Mouse (Mus musculus): ENCODE measurements around the gene Rab26. TPM values are rescaled to one million over a fixed set of nuclear protein-coding genes. Genes with fewer than 3 reads are reported as not detected.

Rab26 gene
- polyA plus RNA-seq, 1 experiment from 2014 or later, result 4.3 TPM

GRCm38 (mm10) chr17:24561592-24561991 is 27.6 kb upstream of the Rab26 start:
- 90% methylated on average over 2 of the region's 2 CpGs for WGBS
- ATAC-seq (ENCODE audit: insufficient number of reproducible peaks, low FRiP score, low TSS enrichment, low read depth), result no peak

DNA sequence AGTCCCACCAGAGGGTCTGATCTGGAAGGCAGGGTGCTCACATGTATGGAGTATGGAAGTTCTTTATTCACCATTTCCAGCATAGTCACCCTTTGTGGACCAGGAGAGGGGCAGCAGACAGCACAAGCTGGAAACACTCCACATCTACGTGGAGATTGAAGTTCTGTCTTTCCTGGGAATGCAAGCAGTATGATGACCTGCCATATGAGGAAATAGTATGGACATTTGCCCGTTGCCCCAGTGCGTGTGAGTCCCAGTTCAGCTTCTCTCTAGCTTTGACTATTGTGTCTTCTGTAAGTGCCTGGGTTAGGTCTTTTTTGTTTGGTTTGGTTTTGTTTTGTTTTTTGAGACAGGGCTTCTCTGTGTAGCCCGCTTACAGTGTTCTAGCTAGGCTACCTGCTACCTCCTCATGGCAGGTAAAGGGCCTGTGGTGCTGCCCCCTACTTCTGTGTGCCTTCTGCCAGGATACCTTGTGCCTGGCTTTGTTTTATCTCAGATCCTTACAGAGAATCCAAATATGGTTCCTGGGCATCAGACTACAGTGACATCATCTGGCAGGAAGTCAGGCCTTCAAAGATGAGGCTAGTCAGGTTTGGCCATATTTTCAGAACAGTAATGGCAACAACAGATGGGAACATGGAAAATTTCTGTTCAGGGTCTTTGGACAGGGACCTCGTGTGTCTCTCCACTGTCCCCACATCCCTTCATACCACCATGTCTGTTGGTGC is 26.5 kb upstream of the Rab26 start:
- peaks cover 37% of the 10 kb centered on the region for H3K4me1 ChIP-seq
- H3K27ac ChIP-seq (replicated peaks), result no peak overlapping the region
- 85% methylated on average over 5 of the region's 5 CpGs for WGBS
- H3K9me3 ChIP-seq (replicated peaks), result no peaks in the 10 kb centered on the region
- no peak for ATAC-seq (ENCODE audit: insufficient number of reproducible peaks, low FRiP score, low TSS enrichment, low read depth)
- H3K36me3 ChIP-seq, result peaks cover 8% of the 10 kb centered on the region; the same call in 1 of the 2 replicates
- H3K4me3 ChIP-seq (replicated peaks), result no peak overlapping the region
- H3K9ac ChIP-seq, result no peak overlapping the region
- no peaks in the 10 kb centered on the region for H3K27me3 ChIP-seq
- no peak overlapping the region for H3K4me2 ChIP-seq (replicated peaks)

More at GRCm38 (mm10) chr17:24561592-24561991, 27.6 kb upstream of the Rab26 start:
- H3K9ac ChIP-seq, result no peak overlapping the region
- no peak overlapping the region for H3K4me2 ChIP-seq (replicated peaks)
- H3K36me3 ChIP-seq, result peaks cover 17% of the 10 kb centered on the region
- no peak overlapping the region for H3K27ac ChIP-seq (replicated peaks)
- H3K4me1 ChIP-seq, result peaks cover 42% of the 10 kb centered on the region
- H3K27me3 ChIP-seq, result no peaks in the 10 kb centered on the region
- H3K9me3 ChIP-seq (replicated peaks), result no peaks in the 10 kb centered on the region
- no peak overlapping the region for H3K4me3 ChIP-seq (replicated peaks)

DNA sequence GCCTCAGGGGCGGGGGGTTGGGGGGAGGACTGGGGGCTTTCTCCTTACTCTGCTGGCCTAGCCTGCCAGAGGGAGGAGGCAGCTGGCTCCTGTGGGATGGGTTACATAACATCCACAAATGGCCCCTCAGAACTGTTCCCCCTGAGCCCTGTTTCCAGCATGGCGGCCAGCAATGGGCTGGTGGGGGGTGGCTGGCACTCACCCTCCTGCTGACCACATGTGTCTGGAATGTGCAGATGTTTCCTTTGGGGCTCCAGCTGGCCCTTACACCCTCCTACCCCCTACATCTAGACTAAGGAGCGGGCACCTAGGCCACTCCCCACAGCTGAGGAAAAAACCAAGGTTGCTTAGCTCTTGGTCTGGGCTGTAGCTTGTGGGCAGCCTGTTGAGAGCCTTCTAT is 25.1 kb upstream of the Rab26 start:
- peak; percentile 75 for ATAC-seq (ENCODE audit: insufficient number of reproducible peaks, low FRiP score, low TSS enrichment, low read depth)
- H3K4me1 ChIP-seq, result peaks cover 37% of the 10 kb centered on the region
- no peaks in the 10 kb centered on the region for H3K36me3 ChIP-seq
- H3K9ac ChIP-seq, result no peak overlapping the region
- 58% methylated on average over 3 of the region's 3 CpGs for WGBS
- H3K27me3 ChIP-seq, result no peaks in the 10 kb centered on the region
- H3K4me3 ChIP-seq (replicated peaks), result no peak overlapping the region
- H3K27ac ChIP-seq (replicated peaks), result peak overlapping the region; percentile 88
- no peaks in the 10 kb centered on the region for H3K9me3 ChIP-seq (replicated peaks)
- peak overlapping the region; percentile 26 for H3K4me2 ChIP-seq (replicated peaks)

GRCm38 (mm10) chr17:24558600-24559099 is 24.6 kb upstream of the Rab26 start:
- Histone ChIP-seq H3K27me3 (no peaks in the 10 kb centered on the region), H3K4me1 (peaks cover 37% of the 10 kb centered on the region), H3K4me2 (replicated peaks) (peak overlapping the region; percentile 26), H3K36me3 (no peaks in the 10 kb centered on the region), H3K27ac (replicated peaks) (peak overlapping the region; percentile 88), H3K9ac (no peak overlapping the region), H3K9me3 (replicated peaks) (no peaks in the 10 kb centered on the region), H3K4me3 (replicated peaks) (no peak overlapping the region)
- WGBS, result 47% methylated on average over 4 of the region's 4 CpGs
- peak; percentile 76 for ATAC-seq (ENCODE audit: insufficient number of reproducible peaks, low FRiP score, low TSS enrichment, low read depth)

DNA sequence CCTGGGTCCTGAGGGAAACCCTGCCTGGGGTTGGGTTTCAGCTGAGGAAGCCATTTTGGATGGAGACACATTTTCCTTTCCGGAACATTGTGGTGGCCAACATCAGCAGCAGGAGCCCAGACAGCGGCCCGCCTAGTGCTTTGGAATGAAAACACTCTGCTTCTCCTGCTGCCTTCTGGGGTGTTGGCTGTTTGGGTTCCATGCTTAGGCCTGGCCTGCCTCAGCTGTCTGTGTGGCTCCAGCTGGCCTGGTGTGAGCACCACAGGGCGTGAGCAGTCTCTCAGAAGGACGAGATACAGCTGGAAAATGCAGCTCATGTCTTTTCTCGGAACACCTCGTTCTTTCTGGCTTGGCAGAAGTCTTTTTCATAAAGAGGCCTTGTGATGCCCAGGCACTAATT is 23.1 kb upstream of the Rab26 start:
- 80% methylated on average over 7 of the region's 7 CpGs for WGBS
- Histone ChIP-seq H3K9me3 (replicated peaks) (no peaks in the 10 kb centered on the region), H3K4me2 (replicated peaks) (no peak overlapping the region), H3K4me1 (peaks cover 41% of the 10 kb centered on the region), H3K4me3 (replicated peaks) (no peak overlapping the region), H3K27ac (replicated peaks) (peak overlapping the region; percentile 88), H3K27me3 (no peaks in the 10 kb centered on the region), H3K36me3 (no peaks in the 10 kb centered on the region), H3K9ac (no peak overlapping the region)
- no peak for ATAC-seq (ENCODE audit: insufficient number of reproducible peaks, low FRiP score, low TSS enrichment, low read depth)

DNA sequence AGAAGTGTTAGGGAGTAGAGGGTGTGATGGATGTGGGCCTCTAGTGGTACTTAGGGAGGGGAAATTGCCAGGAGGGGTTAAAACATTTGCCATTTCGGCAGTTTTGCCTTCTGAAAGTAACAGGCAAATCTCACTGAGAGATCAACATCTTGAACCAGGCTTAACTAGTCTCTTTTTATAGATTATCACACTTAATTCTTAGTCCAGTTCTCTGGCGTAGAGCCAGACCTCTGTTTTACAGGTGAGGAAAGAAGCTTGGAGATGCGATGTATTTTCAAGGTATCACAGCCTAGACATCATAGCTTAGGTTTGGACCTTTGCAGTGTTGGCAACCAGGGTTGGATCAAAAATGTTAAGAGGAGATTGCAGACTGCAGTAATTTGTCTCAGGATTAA is 17.0 kb upstream of the Rab26 start:
- no peak for ATAC-seq (ENCODE audit: insufficient number of reproducible peaks, low FRiP score, low TSS enrichment, low read depth)
- H3K27ac ChIP-seq (replicated peaks), result peak overlapping the region; percentile 92; the same call in 1 of the 2 replicates
- WGBS, result 47% methylated on average over 3 of the region's 3 CpGs

GRCm38 (mm10) chr17:24550416-24551049 is 16.5 kb upstream of the Rab26 start:
- WGBS, result under 1% methylated on average over 44 of the region's 44 CpGs
- Histone ChIP-seq H3K4me3 (replicated peaks) (peak overlapping the region; percentile 74), H3K4me1 (peaks cover 31% of the 10 kb centered on the region), H3K27ac (replicated peaks) (peak overlapping the region; percentile 92), H3K4me2 (replicated peaks) (peak overlapping the region; percentile 66), H3K36me3 (no peaks in the 10 kb centered on the region), H3K9ac (peak overlapping the region; percentile 90), H3K27me3 (no peaks in the 10 kb centered on the region; the same call in 1 of the 2 replicates), H3K9me3 (replicated peaks) (no peaks in the 10 kb centered on the region)
- peak; percentile 76 for ATAC-seq (ENCODE audit: insufficient number of reproducible peaks, low FRiP score, low TSS enrichment, low read depth)

More for the DNA sequence above, 17.0 kb upstream of the Rab26 start:
- peak overlapping the region; percentile 90 for H3K9ac ChIP-seq
- H3K9me3 ChIP-seq (replicated peaks), result no peaks in the 10 kb centered on the region
- H3K4me1 ChIP-seq, result peaks cover 31% of the 10 kb centered on the region
- H3K36me3 ChIP-seq, result no peaks in the 10 kb centered on the region
- H3K27me3 ChIP-seq, result no peaks in the 10 kb centered on the region; the same call in 1 of the 2 replicates
- peak overlapping the region; percentile 74 for H3K4me3 ChIP-seq (replicated peaks)
- H3K4me2 ChIP-seq (replicated peaks), result peak overlapping the region; percentile 66

DNA sequence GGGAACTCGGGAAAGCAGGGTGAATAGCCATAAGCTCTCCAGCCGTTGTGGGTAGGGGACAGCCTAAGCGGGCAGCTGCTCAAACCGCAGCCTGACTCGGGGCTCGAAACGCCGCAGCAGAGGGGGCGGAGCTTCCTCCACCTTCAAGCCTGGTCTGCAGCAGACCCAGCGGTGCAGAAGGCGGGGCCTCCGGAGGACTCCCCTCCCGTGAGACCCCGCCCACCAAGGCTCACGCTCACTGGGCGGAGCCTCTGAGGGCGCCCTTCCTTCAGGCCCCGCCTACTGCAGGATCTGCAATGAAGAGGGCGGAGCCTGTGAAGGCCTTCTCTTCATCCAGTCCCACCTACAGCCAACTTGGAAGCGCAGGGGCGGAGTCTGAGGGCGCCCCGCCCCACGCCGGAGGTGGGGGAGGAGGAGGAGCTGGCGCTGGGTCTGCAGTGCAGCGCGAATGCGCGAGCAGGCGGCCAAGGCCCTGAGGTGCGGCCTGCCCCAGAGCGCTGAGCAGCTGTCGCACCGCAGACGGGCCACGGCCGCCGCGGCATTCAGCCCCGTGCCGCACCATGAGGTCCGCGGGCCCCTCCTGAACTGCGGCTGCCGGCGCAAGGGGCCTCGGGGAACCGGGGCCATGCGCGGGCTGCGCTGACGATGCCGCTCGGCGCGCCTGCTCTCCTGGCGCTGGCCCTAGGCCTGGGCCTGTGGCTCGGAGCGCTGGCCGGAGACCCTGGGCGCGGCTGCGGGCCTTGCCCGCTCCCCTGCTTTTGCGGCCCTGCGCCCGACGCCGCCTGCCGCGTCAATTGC is 15.8 kb upstream of the Rab26 start, which contains the start of gene Pkd1:
Gene Pkd1 (plus strand): TSS at position 217 of the 798 bp plus-strand sequence.
- Histone ChIP-seq H3K4me3 (replicated peaks) (peak within 1 kb of the TSS; percentile 74), H3K4me2 (replicated peaks) (peak within 1 kb of the TSS; percentile 66), H3K9me3 (replicated peaks) (no peaks in the 10 kb centered on the region), H3K36me3 (no peaks in the 10 kb centered on the region), H3K4me1 (peaks cover 31% of the 10 kb centered on the region), H3K9ac (peak within 1 kb of the TSS; percentile 90), H3K27ac (replicated peaks) (peak within 1 kb of the TSS; percentile 92), H3K27me3 (no peaks in the 10 kb centered on the region; the same call in 1 of the 2 replicates)
- peak; percentile 97 for ATAC-seq (ENCODE audit: insufficient number of reproducible peaks, low FRiP score, low TSS enrichment, low read depth)
- WGBS, result under 1% methylated on average over 71 of the region's 72 CpGs

- Histone ChIP-seq H3K27ac (replicated peaks) (peak overlapping the region; percentile 92), H3K9me3 (replicated peaks) (no peaks in the 10 kb centered on the region), H3K4me2 (replicated peaks) (peak overlapping the region; percentile 66), H3K4me3 (replicated peaks) (peak overlapping the region; percentile 74), H3K9ac (peak overlapping the region; percentile 26; the same call in 1 of the 2 replicates), H3K4me1 (peaks cover 31% of the 10 kb centered on the region), H3K27me3 (peaks cover 4% of the 10 kb centered on the region; the same call in 1 of the 2 replicates), H3K36me3 (no peaks in the 10 kb centered on the region)
- ATAC-seq (ENCODE audit: insufficient number of reproducible peaks, low FRiP score, low TSS enrichment, low read depth), result no peak
- 5% methylated on average over 23 of the region's 23 CpGs for WGBS
These were observed 15.1 kb upstream of the Rab26 start for GRCm38 (mm10) chr17:24548921-24549617.

GRCm38 (mm10) chr17:24548435-24548834 is 14.4 kb upstream of the Rab26 start:
- H3K4me1 ChIP-seq, result peaks cover 31% of the 10 kb centered on the region
- peak overlapping the region; percentile 92; the same call in 1 of the 2 replicates for H3K27ac ChIP-seq (replicated peaks)
- H3K9ac ChIP-seq, result no peak overlapping the region
- WGBS, result 26% methylated on average over 9 of the region's 9 CpGs
- H3K27me3 ChIP-seq, result peaks cover 4% of the 10 kb centered on the region; the same call in 1 of the 2 replicates
- peak overlapping the region; percentile 74 for H3K4me3 ChIP-seq (replicated peaks)
- no peaks in the 10 kb centered on the region for H3K9me3 ChIP-seq (replicated peaks)
- ATAC-seq (ENCODE audit: insufficient number of reproducible peaks, low FRiP score, low TSS enrichment, low read depth), result no peak
- H3K36me3 ChIP-seq, result no peaks in the 10 kb centered on the region
- peak overlapping the region; percentile 66 for H3K4me2 ChIP-seq (replicated peaks)
